Mouse (Mus musculus): Measurements from ENCODE around the gene Unc119b.
"Not testable (repeated sequence)": the region's sequence is repeated elsewhere in the genome, so short reads cannot be mapped to it uniquely, and the experiment has no call there.

The Unc119b gene

GRCm38 (mm10) chr5:115156933-115157589, 22.3 kb upstream of the Unc119b start:
- peak; percentile 58 for DNase-seq

- DNase-seq, result peak; percentile 45
These were observed 21.6 kb upstream of the Unc119b start for GRCm38 (mm10) chr5:115156401-115156800.

GRCm38 (mm10) chr5:115155831-115156230, 21.1 kb upstream of the Unc119b start:
- peak; percentile 54 for DNase-seq

- peak; percentile 26 for DNase-seq
These were observed 20.4 kb upstream of the Unc119b start for GRCm38 (mm10) chr5:115155156-115155631.

GRCm38 (mm10) chr5:115152132-115152956, 17.6 kb upstream of the Unc119b start:
- no peak for DNase-seq

GRCm38 (mm10) chr5:115151457-115151856, 16.7 kb upstream of the Unc119b start:
- DNase-seq, result no peak

- DNase-seq, result peak; percentile 23
These were observed 16.2 kb upstream of the Unc119b start for GRCm38 (mm10) chr5:115150991-115151390.

- no peak for DNase-seq
These were observed 15.1 kb upstream of the Unc119b start for GRCm38 (mm10) chr5:115149675-115150459.

GRCm38 (mm10) chr5:115148872-115149271, 14.1 kb upstream of the Unc119b start:
- not testable (repeated sequence) for DNase-seq

GRCm38 (mm10) chr5:115148378-115148777, 13.6 kb upstream of the Unc119b start:
- DNase-seq, result no peak

- no peak for DNase-seq
These were observed 12.6 kb upstream of the Unc119b start for GRCm38 (mm10) chr5:115147388-115147787.

GRCm38 (mm10) chr5:115146747-115147130, 12.0 kb upstream of the Unc119b start:
- DNase-seq, result no peak

GRCm38 (mm10) chr5:115145976-115146746, 11.4 kb upstream of the Unc119b start:
- DNase-seq, result no peak

GRCm38 (mm10) chr5:115145253-115145968, 10.6 kb upstream of the Unc119b start:
- no peak for DNase-seq

GRCm38 (mm10) chr5:115144471-115144870, 9.7 kb upstream of the Unc119b start:
- no peak for DNase-seq

GRCm38 (mm10) chr5:115143552-115143951, 8.8 kb upstream of the Unc119b start:
- no peak for DNase-seq

- no peak for DNase-seq
These were observed 7.5 kb upstream of the Unc119b start for GRCm38 (mm10) chr5:115142166-115142697.

- no peak for DNase-seq
These were observed 6.0 kb upstream of the Unc119b start for GRCm38 (mm10) chr5:115140726-115141125.

- no peak for DNase-seq
These were observed 4.3 kb upstream of the Unc119b start for GRCm38 (mm10) chr5:115139124-115139523.

- DNase-seq, result no peak
These were observed 1.3 kb downstream of the Unc119b start for GRCm38 (mm10) chr5:115133358-115134066.

- DNase-seq, result no peak
These were observed 2.3 kb downstream of the Unc119b start for GRCm38 (mm10) chr5:115132465-115132864.
